Mouse (Mus musculus) liver, embryonic 14.5 days (tissue): ENCODE measurements around the gene Sdhc.

ENCODE experiments used
- CTCF ChIP-seq: IDR thresholded peaks from 2 replicates; pipeline ENCODE4 v1.5.1; 2016; ENCODE audit warnings: antibody characterized with exemption, low read depth, control low read depth
- EP300 ChIP-seq: IDR thresholded peaks from 2 replicates; pipeline ENCODE4 v1.6.1; 2016; ENCODE audit warnings: antibody characterized with exemption, low read depth

- TF ChIP-seq CTCF (no peak), EP300 (no peak)
Observed at GRCm38 (mm10) chr1:171119405-171119804, 31.0 kb downstream of the Sdhc start.
